ENCODE assay signal across 8 mouse cellular contexts in genomic region chr14:49785793-49786192, GRCm38 (mm10). TPM values are rescaled to one million over a fixed set of nuclear protein-coding genes. Genes with fewer than 3 reads are reported as not detected.
DNase-seq lines count a peak whose midpoint lies in the region; ATAC-seq and TF ChIP-seq lines count a peak whose summit lies in the region.

No protein-coding gene starts in this region.

- ATAC-seq in forebrain, postnatal 0 days = no peak
- ATAC-seq in forebrain, embryonic 13.5 days = no peak

- H3K27me3 ChIP-seq in forebrain, postnatal 0 days (ENCODE audit: insufficient read depth, low read length) = 0 out of 2 replicates have a peak, but pooled peaks cover 3% of the 10 kb centered on the region
- H3K27me3 ChIP-seq in forebrain, embryonic 13.5 days = 0 out of 2 replicates have a peak, but pooled peaks cover 4% of the 10 kb centered on the region
- peaks cover 4% of the 10 kb centered on the region for H3K27me3 ChIP-seq in limb, embryonic 10.5 days (ENCODE audit: low read depth, poor library complexity, severe bottlenecking)

- peak; percentile 83 for TF ChIP-seq CTCF in forebrain, postnatal 0 days (IDR thresholded peaks at IDR 0.05; ENCODE audit: low read depth)

- H3K27ac ChIP-seq in forebrain, postnatal 0 days (ENCODE audit: low read depth, low read length) = no peak overlapping the region
- H3K27ac ChIP-seq in forebrain, embryonic 13.5 days = no peak overlapping the region
- H3K27ac ChIP-seq in limb, embryonic 10.5 days = no peak overlapping the region

- no peak overlapping the region for H3K4me2 ChIP-seq in forebrain, postnatal 0 days (ENCODE audit: low read depth)
- H3K4me2 ChIP-seq in forebrain, embryonic 13.5 days = no peak overlapping the region

- H3K4me1 ChIP-seq in forebrain, postnatal 0 days (ENCODE audit: insufficient read depth) = 0 out of 2 replicates have a peak, but pooled peaks cover 7% of the 10 kb centered on the region
- peaks cover 15% of the 10 kb centered on the region; the same call in 1 of the 2 replicates for H3K4me1 ChIP-seq in forebrain, embryonic 13.5 days
- H3K4me1 ChIP-seq in limb, embryonic 10.5 days = peaks cover 13% of the 10 kb centered on the region

- H3K9me3 ChIP-seq in forebrain, postnatal 0 days (ENCODE audit: low read length) = no peaks in the 10 kb centered on the region
- no peaks in the 10 kb centered on the region for H3K9me3 ChIP-seq in forebrain, embryonic 13.5 days (replicated peaks)
- no peaks in the 10 kb centered on the region for H3K9me3 ChIP-seq in limb, embryonic 10.5 days (replicated peaks)

- peak; percentile 75 for DNase-seq in forebrain, postnatal 0 days
- peak; percentile 69 for DNase-seq in testis, postnatal 10 days (ENCODE audit: low spot score)
- DNase-seq in testis, postnatal 14 days (ENCODE audit: low spot score) = no peak
- peak; percentile 84 to 87 for DNase-seq in cerebellum, postnatal 14 days
- DNase-seq in induced T-regulatory cell, adult 2 months (ENCODE audit: low read depth) = peak; percentile 16
- peak; percentile 57 for DNase-seq in limb, embryonic 10.5 days (ENCODE audit: low spot score)
- peak; percentile 40 to 59 for DNase-seq in urinary bladder, postnatal 36 days (ENCODE audit: low spot score in 2 of 2)

- no peaks in the 10 kb centered on the region for H3K36me3 ChIP-seq in forebrain, postnatal 0 days (ENCODE audit: insufficient read depth)
- H3K36me3 ChIP-seq in forebrain, embryonic 13.5 days (ENCODE audit: poor library complexity, severe bottlenecking) = no peaks in the 10 kb centered on the region
- H3K36me3 ChIP-seq in limb, embryonic 10.5 days = no peaks in the 10 kb centered on the region

- WGBS in forebrain, postnatal 0 days = 50% methylated on average over 2 of the region's 2 CpGs
- 49% methylated on average over 2 of the region's 2 CpGs for WGBS in forebrain, embryonic 13.5 days
- 56% methylated on average over 2 of the region's 2 CpGs for WGBS in limb, embryonic 10.5 days

- H3K9ac ChIP-seq in forebrain, postnatal 0 days = no peak overlapping the region
- no peak overlapping the region for H3K9ac ChIP-seq in forebrain, embryonic 13.5 days

- H3K4me3 ChIP-seq in forebrain, postnatal 0 days (ENCODE audit: low read depth, low read length) = no peak overlapping the region
- no peak overlapping the region for H3K4me3 ChIP-seq in forebrain, embryonic 13.5 days
- no peak overlapping the region for H3K4me3 ChIP-seq in limb, embryonic 10.5 days

RNA-seq across cellular contexts. Expression of gene Armh4, which starts 2.6 kb away (rescaled TPM):
- total RNA-seq in forebrain, postnatal 0 days (2014; rRNA removed) = 18.8 and 20.4 TPM in 2 replicates
- polyA plus RNA-seq in forebrain, postnatal 0 days (2015; fragmentation: Nextera tagmentation; extraction: Ambion mirVana) = 10.3 and 16.1 TPM in 2 replicates
- 12.2 and 14.7 TPM in 2 replicates for polyA plus RNA-seq in forebrain, embryonic 13.5 days (2015; fragmentation: Nextera tagmentation; extraction: Ambion mirVana)
- polyA plus RNA-seq in limb, embryonic 10.5 days (2016; fragmentation: Nextera tagmentation; extraction: Ambion mirVana) = 4.8 and 6.1 TPM in 2 replicates
